Mouse (Mus musculus): ENCODE results near the gene Zfp607b. TPM values are rescaled to one million over a fixed set of nuclear protein-coding genes. Genes with fewer than 3 reads are reported as not detected.

The Zfp607b gene
- polyA plus RNA-seq, 1 experiment from 2014 or later = 2.5 TPM

GRCm38 (mm10) chr7:27658712-27659663, 30.2 kb upstream of the Zfp607b start:
- H3K27ac ChIP-seq = no peak overlapping the region
- H3K27me3 ChIP-seq (ENCODE audit: insufficient read depth, poor library complexity, severe bottlenecking) = peaks cover 95% of the 10 kb centered on the region
- H3K36me3 ChIP-seq = peaks cover 4% of the 10 kb centered on the region; the same call in 1 of the 2 replicates
- H3K9me3 ChIP-seq = no peaks in the 10 kb centered on the region
- WGBS = 35% methylated on average over 14 of the region's 14 CpGs
- peaks cover 11% of the 10 kb centered on the region for H3K4me1 ChIP-seq
- DNase-seq (ENCODE audit: low spot score) = no peak
- H3K4me3 ChIP-seq = no peak overlapping the region; the same call in 1 of the 2 replicates

- H3K27ac ChIP-seq = no peak overlapping the region
- WGBS = 77% methylated on average over 4 of the region's 4 CpGs
- peaks cover 8% of the 10 kb centered on the region for H3K4me1 ChIP-seq
- peaks cover 91% of the 10 kb centered on the region for H3K27me3 ChIP-seq (ENCODE audit: insufficient read depth, poor library complexity, severe bottlenecking)
- no peak overlapping the region for H3K4me3 ChIP-seq
- H3K9me3 ChIP-seq = no peaks in the 10 kb centered on the region
- no peak for DNase-seq (ENCODE audit: low spot score)
- no peaks in the 10 kb centered on the region for H3K36me3 ChIP-seq
These were observed 27.1 kb upstream of the Zfp607b start for GRCm38 (mm10) chr7:27662038-27662437.

- Histone ChIP-seq H3K27ac (peak overlapping the region; percentile 92), H3K27me3 (ENCODE audit: insufficient read depth, poor library complexity, severe bottlenecking) (0 out of 2 replicates have a peak, but pooled peaks cover 5% of the 10 kb centered on the region), H3K36me3 (peaks cover 12% of the 10 kb centered on the region), H3K9me3 (no peaks in the 10 kb centered on the region), H3K4me1 (peaks cover 22% of the 10 kb centered on the region), H3K4me3 (peak overlapping the region; percentile 96)
- no peak for DNase-seq (ENCODE audit: low spot score)
- WGBS = 59% methylated on average over 9 of the region's 9 CpGs
These were observed 16.0 kb upstream of the Zfp607b start for GRCm38 (mm10) chr7:27673064-27673574.

GRCm38 (mm10) chr7:27673575-27674131, 15.5 kb upstream of the Zfp607b start:
- H3K4me1 ChIP-seq = peaks cover 22% of the 10 kb centered on the region
- no peaks in the 10 kb centered on the region for H3K9me3 ChIP-seq
- H3K4me3 ChIP-seq = peak overlapping the region; percentile 96
- WGBS = 2% methylated on average over 48 of the region's 52 CpGs
- H3K27ac ChIP-seq = peak overlapping the region; percentile 92
- no peak for DNase-seq (ENCODE audit: low spot score)
- H3K27me3 ChIP-seq (ENCODE audit: insufficient read depth, poor library complexity, severe bottlenecking) = 0 out of 2 replicates have a peak, but pooled peaks cover 5% of the 10 kb centered on the region
- H3K36me3 ChIP-seq = peaks cover 9% of the 10 kb centered on the region; the same call in 1 of the 2 replicates

GRCm38 (mm10) chr7:27674195-27674521, 15.0 kb upstream of the Zfp607b start:
- Histone ChIP-seq H3K27me3 (ENCODE audit: insufficient read depth, poor library complexity, severe bottlenecking) (0 out of 2 replicates have a peak, but pooled peaks cover 5% of the 10 kb centered on the region), H3K4me1 (peaks cover 22% of the 10 kb centered on the region), H3K36me3 (peaks cover 9% of the 10 kb centered on the region; the same call in 1 of the 2 replicates), H3K9me3 (no peaks in the 10 kb centered on the region), H3K4me3 (peak overlapping the region; percentile 96), H3K27ac (peak overlapping the region; percentile 92)
- WGBS = under 1% methylated on average over 38 of the region's 38 CpGs
- DNase-seq (ENCODE audit: low spot score) = no peak

- WGBS = under 1% methylated on average over 31 of the region's 31 CpGs
- peak within 1 kb of the TSS; percentile 96 for H3K4me3 ChIP-seq
These were observed 14.5 kb upstream of the Zfp607b start, which contains the start of gene Map3k10 for GRCm38 (mm10) chr7:27674522-27675221. Gene Map3k10 (minus strand): TSS chr7:27674598.

GRCm38 (mm10) chr7:27675222-27675612, 13.9 kb upstream of the Zfp607b start:
- peak overlapping the region; percentile 96 for H3K4me3 ChIP-seq
- no peak for DNase-seq (ENCODE audit: low spot score)
- H3K27me3 ChIP-seq (ENCODE audit: insufficient read depth, poor library complexity, severe bottlenecking) = 0 out of 2 replicates have a peak, but pooled peaks cover 5% of the 10 kb centered on the region
- H3K9me3 ChIP-seq = no peaks in the 10 kb centered on the region
- peaks cover 9% of the 10 kb centered on the region; the same call in 1 of the 2 replicates for H3K36me3 ChIP-seq
- H3K27ac ChIP-seq = peak overlapping the region; percentile 92; the same call in 1 of the 2 replicates
- H3K4me1 ChIP-seq = peaks cover 22% of the 10 kb centered on the region
- 39% methylated on average over 14 of the region's 14 CpGs for WGBS

More at GRCm38 (mm10) chr7:27674522-27675221, 14.5 kb upstream of the Zfp607b start, which contains the start of gene Map3k10:
- peak; percentile 97 for DNase-seq (ENCODE audit: low spot score)
- Histone ChIP-seq H3K4me1 (peaks cover 22% of the 10 kb centered on the region), H3K27ac (peak within 1 kb of the TSS; percentile 92), H3K36me3 (peaks cover 9% of the 10 kb centered on the region; the same call in 1 of the 2 replicates), H3K9me3 (no peaks in the 10 kb centered on the region), H3K27me3 (ENCODE audit: insufficient read depth, poor library complexity, severe bottlenecking) (0 out of 2 replicates have a peak, but pooled peaks cover 5% of the 10 kb centered on the region)

- H3K27me3 ChIP-seq (ENCODE audit: insufficient read depth, poor library complexity, severe bottlenecking) = peaks cover 19% of the 10 kb centered on the region; the same call in 1 of the 2 replicates
- 34% methylated on average over 2 of the region's 2 CpGs for WGBS
- 0 out of 2 replicates have a peak, but pooled peaks cover under 1% of the 10 kb centered on the region for H3K4me1 ChIP-seq
- no peak for DNase-seq (ENCODE audit: low spot score)
- H3K9me3 ChIP-seq = no peaks in the 10 kb centered on the region
- H3K4me3 ChIP-seq = no peak overlapping the region
- no peaks in the 10 kb centered on the region for H3K36me3 ChIP-seq
- H3K27ac ChIP-seq = no peak overlapping the region
These were observed 5.9 kb upstream of the Zfp607b start for GRCm38 (mm10) chr7:27683218-27683617.

GRCm38 (mm10) chr7:27685220-27685619, 3.9 kb upstream of the Zfp607b start:
- H3K4me3 ChIP-seq = no peak overlapping the region
- H3K9me3 ChIP-seq = no peaks in the 10 kb centered on the region
- peaks cover 19% of the 10 kb centered on the region; the same call in 1 of the 2 replicates for H3K27me3 ChIP-seq (ENCODE audit: insufficient read depth, poor library complexity, severe bottlenecking)
- no peaks in the 10 kb centered on the region for H3K36me3 ChIP-seq
- no peak overlapping the region for H3K27ac ChIP-seq
- 0 out of 2 replicates have a peak, but pooled peaks cover 4% of the 10 kb centered on the region for H3K4me1 ChIP-seq
- WGBS = 34% methylated on average over 5 of the region's 5 CpGs
- DNase-seq (ENCODE audit: low spot score) = no peak

GRCm38 (mm10) chr7:27685681-27686080, 3.5 kb upstream of the Zfp607b start:
- H3K27ac ChIP-seq = no peak overlapping the region
- no peaks in the 10 kb centered on the region for H3K36me3 ChIP-seq
- DNase-seq (ENCODE audit: low spot score) = no peak
- H3K9me3 ChIP-seq = no peaks in the 10 kb centered on the region
- 1% methylated on average over 6 of the region's 6 CpGs for WGBS
- H3K27me3 ChIP-seq (ENCODE audit: insufficient read depth, poor library complexity, severe bottlenecking) = peaks cover 19% of the 10 kb centered on the region; the same call in 1 of the 2 replicates
- no peak overlapping the region for H3K4me3 ChIP-seq
- 0 out of 2 replicates have a peak, but pooled peaks cover 4% of the 10 kb centered on the region for H3K4me1 ChIP-seq

GRCm38 (mm10) chr7:27687043-27687442, 2.1 kb upstream of the Zfp607b start:
- H3K36me3 ChIP-seq = no peaks in the 10 kb centered on the region
- DNase-seq (ENCODE audit: low spot score) = no peak
- H3K27me3 ChIP-seq (ENCODE audit: insufficient read depth, poor library complexity, severe bottlenecking) = peaks cover 15% of the 10 kb centered on the region; the same call in 1 of the 2 replicates

GRCm38 (mm10) chr7:27687836-27688235, 1.3 kb upstream of the Zfp607b start:
- no peak for DNase-seq (ENCODE audit: low spot score)
- Histone ChIP-seq H3K27ac (no peak overlapping the region), H3K4me1 (0 out of 2 replicates have a peak, but pooled peaks cover 4% of the 10 kb centered on the region), H3K4me3 (peak overlapping the region; percentile 67; the same call in 1 of the 2 replicates), H3K27me3 (ENCODE audit: insufficient read depth, poor library complexity, severe bottlenecking) (peaks cover 15% of the 10 kb centered on the region; the same call in 1 of the 2 replicates), H3K9me3 (no peaks in the 10 kb centered on the region), H3K36me3 (no peaks in the 10 kb centered on the region)
- 70% methylated on average over 3 of the region's 3 CpGs for WGBS

More at GRCm38 (mm10) chr7:27687043-27687442, 2.1 kb upstream of the Zfp607b start:
- whole genome bisulfite sequencing = 81% methylated on average over 1 of the region's 1 CpGs
- H3K27ac ChIP-seq = no peak overlapping the region
- H3K9me3 ChIP-seq = no peaks in the 10 kb centered on the region
- H3K4me1 ChIP-seq = 0 out of 2 replicates have a peak, but pooled peaks cover 4% of the 10 kb centered on the region
- no peak overlapping the region for H3K4me3 ChIP-seq
